Mouse (Mus musculus): ENCODE measurements around the gene Cdc42ep3.

The Cdc42ep3 gene

DNA sequence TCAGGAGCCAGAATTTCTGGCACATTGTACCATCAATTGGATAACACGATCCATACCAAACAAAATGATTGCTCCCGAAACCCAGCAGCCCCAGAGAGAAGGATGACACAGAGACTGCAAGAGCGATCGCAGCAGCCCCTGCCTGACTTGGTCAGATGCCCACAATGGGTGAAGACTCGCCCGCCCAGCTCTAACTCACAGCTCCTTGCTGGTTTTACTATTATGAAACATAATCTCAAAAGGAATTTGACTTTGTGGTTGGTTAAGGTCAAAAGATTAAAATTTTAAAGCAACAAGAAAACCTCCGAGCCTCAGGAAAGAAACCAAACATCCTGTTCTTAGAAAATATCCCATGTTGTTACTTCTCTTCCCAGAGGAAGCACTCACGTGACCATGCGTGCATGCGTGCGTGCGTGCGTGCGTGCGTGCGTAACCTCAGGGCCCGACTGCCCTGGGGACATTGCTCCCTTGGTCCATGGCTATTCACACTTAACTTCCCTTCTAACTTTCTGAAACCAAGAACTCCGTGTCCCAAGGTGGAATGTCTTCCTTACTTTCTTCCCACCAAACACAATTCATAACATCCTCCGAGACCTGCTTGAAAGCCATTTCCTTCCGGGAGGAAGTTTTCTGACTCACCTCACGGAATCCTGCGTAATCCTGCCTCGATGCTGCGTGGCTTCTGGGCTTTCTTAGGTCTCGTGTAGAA lies 9.7 kb downstream of the Cdc42ep3 start:
- no peak for DNase-seq (ENCODE audit: low spot score)

- DNase-seq (ENCODE audit: low spot score): no peak
Measured at GRCm38 (mm10) chr17:79343334-79343946, 11.5 kb downstream of the Cdc42ep3 start.

GRCm38 (mm10) chr17:79342639-79343333 lies 12.1 kb downstream of the Cdc42ep3 start:
- no peak for DNase-seq (ENCODE audit: low spot score)

GRCm38 (mm10) chr17:79341946-79342470 lies 12.9 kb downstream of the Cdc42ep3 start:
- DNase-seq (ENCODE audit: low spot score): no peak

DNA sequence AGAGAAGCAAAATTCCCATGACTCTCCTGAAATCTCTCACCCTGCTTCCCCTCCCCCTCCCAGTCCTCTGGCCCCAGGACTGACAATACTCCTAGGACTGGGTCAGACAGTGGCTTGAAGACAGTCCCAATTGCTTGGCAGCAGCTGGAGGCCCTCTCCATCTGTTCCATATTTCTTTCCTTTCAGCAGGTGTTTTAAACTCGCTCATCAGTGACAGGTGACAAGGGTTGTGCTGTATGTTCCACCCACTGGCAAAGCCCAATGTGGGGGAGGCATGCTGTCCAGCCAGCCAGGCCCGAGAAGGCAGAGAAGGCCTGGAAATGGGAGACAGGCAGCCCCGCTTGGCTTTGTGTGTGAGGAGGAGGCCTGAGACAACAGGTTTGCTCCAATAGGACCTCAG lies 17.4 kb downstream of the Cdc42ep3 start:
- no peak for DNase-seq (ENCODE audit: low spot score)

GRCm38 (mm10) chr17:79334701-79335100 lies 20.2 kb downstream of the Cdc42ep3 start:
- no peak for DNase-seq (ENCODE audit: low spot score)

DNA sequence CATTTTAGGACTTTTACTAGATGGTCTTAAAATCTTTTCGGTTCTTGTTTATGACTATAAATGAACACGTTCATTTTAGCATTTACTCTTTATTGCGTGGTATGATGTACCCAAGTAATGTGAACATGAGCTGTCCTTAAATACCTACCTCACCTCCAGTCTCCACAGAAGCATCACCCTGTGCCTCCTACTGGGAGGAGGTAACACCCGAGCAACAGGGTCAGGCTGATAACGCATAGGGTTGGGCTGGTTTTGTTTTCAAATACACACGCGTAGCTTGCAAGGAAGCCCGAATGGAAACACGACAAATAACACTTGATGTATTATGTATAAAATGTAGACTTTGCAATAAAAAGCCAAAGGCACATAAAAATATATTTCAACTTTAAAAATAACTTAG lies 21.2 kb downstream of the Cdc42ep3 start:
- no peak for DNase-seq (ENCODE audit: low spot score)

DNA sequence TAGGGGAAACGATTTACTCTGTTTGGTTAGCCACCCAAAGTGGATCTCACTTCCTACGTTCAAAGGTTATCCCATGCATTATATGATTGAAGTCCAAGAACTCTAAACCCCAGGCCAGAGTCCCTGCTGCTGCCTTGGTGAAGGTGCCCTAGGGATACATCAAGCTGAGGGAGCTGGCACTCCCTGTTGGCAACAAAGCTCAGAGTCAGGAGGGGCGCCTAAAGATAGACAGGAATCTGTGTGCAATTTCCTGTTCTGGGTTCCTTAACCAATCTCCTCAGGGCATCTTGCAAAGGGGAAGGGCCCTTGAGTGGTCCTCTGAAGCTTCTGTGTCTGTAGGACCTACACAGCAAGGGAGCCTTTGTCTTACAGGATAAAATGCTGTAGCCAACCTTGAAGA lies 22.0 kb downstream of the Cdc42ep3 start:
- no peak for DNase-seq (ENCODE audit: low spot score)

GRCm38 (mm10) chr17:79330397-79330796 lies 24.5 kb downstream of the Cdc42ep3 start:
- DNase-seq (ENCODE audit: low spot score): peak; percentile 50

DNA sequence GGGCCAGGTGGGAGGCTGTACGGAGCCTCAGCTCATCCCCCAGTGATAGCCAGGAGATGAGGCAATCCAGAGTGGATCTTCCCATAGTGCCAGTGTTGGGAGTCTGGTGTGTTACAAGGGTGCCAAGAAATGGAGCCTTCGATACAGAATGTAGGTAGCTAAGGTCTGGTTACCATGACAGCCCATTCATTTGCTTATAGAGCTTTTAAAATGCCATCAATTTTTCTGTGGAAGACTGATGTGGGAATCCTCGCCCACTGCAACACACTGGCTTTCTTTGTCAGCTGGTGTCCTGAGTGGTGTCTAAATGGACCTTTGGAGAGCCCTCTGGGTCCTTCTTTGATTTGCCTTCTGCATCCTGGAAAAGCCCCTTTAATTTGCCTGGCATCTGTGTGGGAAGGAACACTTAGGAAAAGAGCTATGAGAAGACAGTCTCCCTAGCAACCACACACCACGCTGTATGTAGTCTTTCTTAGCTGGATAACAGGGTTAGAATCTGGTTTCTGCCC lies 28.0 kb downstream of the Cdc42ep3 start:
- DNase-seq (ENCODE audit: low spot score): no peak

DNA sequence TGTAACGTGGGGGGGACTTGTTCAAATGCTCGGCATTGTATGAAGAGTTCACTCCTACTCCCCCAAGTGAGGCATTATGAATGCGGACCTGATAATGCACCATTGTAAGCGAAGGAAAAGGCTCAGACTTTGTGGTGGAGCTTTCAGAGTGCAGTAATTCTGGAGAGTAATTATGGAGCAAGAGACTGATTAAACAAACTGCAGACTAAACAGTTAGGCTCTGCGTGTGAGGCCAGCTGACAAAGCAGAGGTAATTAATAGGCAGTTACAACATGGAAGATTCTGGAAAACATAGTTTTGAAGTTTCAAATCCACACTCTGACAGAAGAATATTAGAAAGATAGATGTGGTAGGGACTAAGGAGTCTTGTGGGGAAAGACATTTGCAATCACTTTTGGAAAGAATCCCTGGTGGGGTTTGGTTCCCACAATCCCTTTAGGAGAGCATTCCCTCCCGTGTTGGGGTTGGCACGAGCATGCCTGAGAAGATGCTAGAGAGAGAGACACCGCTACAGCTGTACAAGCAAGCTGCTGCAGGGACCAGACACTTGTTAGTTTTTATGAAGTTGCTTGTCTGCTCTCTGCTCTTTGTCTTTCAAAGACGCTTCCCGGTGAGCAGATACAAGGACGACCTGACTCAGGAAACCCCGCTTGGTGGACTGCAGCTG lies 37.7 kb downstream of the Cdc42ep3 start:
- DNase-seq (ENCODE audit: low spot score): no peak

- no peak for DNase-seq (ENCODE audit: low spot score)
Measured at GRCm38 (mm10) chr17:79315415-79316094, 39.3 kb downstream of the Cdc42ep3 start.

DNA sequence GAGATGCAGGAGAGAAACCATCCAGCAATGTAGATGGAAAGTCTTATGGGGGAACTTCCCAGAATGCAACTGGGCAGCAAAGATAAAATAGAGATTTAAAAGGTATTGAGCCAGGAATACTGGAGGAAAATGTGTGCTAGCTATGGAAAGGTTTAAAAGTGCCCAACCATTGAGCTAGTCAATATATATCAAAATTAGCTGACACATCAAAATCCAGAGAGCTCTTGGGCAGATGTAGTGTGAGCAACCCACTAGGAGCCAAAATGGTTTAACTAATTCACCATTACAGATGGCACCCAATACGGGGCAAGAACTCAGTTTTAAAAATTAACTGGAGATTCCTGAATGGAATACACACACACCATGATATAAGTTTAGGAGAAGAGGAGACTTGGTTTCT lies 44.4 kb downstream of the Cdc42ep3 start:
- no peak for DNase-seq (ENCODE audit: low spot score)

DNA sequence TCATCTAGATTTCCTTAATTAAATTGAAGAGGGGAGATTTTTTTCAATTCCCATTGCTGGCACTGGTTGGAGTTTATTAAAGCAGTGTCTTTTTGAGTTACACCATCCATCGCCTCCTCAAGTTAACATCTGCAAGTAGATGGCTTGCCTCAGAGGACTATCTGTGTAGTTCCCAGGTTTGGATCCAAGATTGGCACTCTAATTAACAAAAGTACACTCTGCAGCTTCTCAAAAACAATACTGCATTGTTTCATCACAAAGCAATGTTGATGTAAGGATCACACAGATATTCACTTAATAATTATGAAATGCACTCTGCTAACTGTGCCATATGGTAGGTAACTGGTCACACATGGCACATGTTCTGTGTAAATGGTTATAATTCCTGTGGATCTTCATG lies 45.4 kb downstream of the Cdc42ep3 start:
- no peak for DNase-seq (ENCODE audit: low spot score)

DNA sequence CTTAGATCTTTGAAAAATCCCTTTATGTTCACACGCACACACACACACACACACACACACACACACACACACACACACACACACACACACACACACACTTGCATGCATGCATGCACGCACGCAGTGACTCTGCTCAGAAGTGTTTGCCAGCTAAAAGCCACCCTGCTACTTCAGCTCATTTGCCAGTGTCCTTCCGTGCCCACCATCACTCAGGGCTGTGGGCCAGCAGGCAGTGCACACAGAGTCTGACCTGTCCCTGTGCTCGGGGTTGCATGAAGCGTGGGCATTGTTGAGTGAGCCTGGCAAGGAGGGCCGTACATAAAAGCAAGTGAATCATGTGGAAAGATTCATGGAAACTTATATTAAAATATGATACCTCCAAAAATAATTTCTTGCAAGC lies 49.2 kb downstream of the Cdc42ep3 start:
- DNase-seq (ENCODE audit: low spot score): no peak

- no peak for DNase-seq (ENCODE audit: low spot score)
Measured at GRCm38 (mm10) chr17:79303744-79304497, 51.0 kb downstream of the Cdc42ep3 start.

DNA sequence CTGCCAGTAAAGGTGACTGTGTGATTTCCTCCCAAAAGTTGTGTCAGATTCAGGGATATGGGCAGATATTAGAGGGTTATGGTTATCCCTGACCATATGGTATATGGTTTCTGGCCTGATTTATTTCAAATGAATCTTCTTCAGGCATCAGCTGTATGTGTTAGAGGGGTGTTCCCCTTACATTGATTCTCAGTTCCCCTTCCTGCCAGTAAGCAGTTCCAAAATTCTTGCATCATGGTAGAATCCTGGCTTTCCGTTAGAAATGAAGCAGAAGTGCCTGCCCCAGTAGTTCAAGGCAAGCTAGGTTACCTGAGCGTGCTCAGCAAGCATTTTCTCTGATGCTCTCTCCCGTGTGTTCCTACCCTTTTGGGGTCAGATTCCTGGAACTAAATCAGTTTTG lies 51.7 kb downstream of the Cdc42ep3 start:
- no peak for DNase-seq (ENCODE audit: low spot score)

DNA sequence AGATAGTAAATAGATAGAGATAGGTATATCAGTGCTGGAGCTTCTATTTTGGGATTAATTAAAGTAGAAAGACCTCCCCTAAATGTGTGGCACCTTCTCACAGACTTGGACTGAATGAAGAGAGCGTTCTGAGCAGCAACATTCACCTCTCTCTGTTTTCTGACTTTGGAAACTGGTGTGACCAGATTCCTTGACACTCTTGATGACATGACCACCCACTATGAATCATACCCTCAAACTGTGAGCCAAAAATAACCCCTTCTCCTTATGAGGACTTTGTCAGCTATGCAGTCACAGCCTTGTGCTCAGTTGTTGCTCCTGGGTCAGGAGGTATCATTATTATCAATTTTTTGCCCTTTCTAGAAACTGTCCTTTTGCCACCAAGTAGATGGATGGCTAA lies 55.0 kb downstream of the Cdc42ep3 start:
- DNase-seq (ENCODE audit: low spot score): peak; percentile 29

DNA sequence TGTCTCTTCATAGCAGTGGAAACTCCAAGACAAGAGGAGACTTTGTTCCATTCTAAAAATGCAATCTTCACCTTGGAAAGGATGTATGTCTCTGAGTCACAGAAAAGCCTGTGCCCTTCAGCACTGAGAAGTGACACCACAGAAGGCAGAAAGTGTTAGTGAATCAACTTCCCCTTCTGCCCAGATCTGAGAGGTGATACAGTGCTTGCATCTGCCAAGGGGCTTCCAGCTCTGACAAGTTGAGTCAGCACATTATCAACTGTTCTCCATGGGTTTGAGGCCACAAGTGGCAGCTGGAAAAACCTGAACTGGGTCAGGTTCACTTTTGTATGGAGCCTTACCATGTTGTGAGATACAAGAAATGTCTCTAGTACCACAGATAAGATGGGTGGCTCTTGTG lies 55.9 kb downstream of the Cdc42ep3 start:
- no peak for DNase-seq (ENCODE audit: low spot score)

GRCm38 (mm10) chr17:79295926-79296325 lies 59.0 kb downstream of the Cdc42ep3 start:
- DNase-seq (ENCODE audit: low spot score): peak; percentile 48

DNA sequence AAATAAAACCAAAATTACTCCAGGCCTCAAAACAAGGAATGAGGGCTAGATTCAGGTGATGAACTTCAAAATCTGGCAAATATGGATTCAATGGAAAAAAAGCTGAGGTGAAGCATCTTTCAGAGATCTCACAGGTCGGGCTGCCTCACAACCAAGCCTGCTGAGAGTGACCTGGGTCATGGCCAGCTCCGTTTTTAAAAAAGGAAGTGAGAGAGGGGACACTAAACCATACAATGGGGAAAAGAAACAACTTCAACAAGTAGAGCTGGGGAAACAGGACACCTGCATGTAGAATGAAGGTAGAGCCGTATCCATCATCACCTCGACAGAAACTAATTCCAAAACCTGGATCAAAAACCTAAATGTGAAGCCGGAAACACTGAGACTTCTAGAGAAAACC lies 63.2 kb downstream of the Cdc42ep3 start:
- no peak for DNase-seq (ENCODE audit: low spot score)
